In genomic region chr11:54817449-54817848, GRCm38 (mm10) we compare ENCODE assay signal across 29 mouse cellular contexts. TPM values are rescaled to one million over a fixed set of nuclear protein-coding genes. Genes with fewer than 3 reads are reported as not detected.
A peak's percentile ranks its signal among the peaks of the same experiment; 100 is the strongest.
DNase-seq lines count a peak whose midpoint lies in the region; ATAC-seq and TF ChIP-seq lines count a peak whose summit lies in the region.
"Had no signal": no experiment of that assay in that cellular context is flagged by ENCODE, and none has a peak within 500 bp of the region (broad histone marks: within the 10 kb centered on the region; RNA-seq: fewer than 3 reads in every experiment).

No protein-coding gene starts in this region.

- ATAC-seq in forebrain, embryonic 14.5 days: no peak
- no peak for ATAC-seq in forebrain, embryonic 13.5 days
- ATAC-seq in lung, embryonic 14.5 days (ENCODE audit: insufficient read depth): no peak
- ATAC-seq in neural tube, embryonic 13.5 days (ENCODE audit: low read depth): no peak
- ATAC-seq: activated CD4-positive, CD25-positive, alpha-beta regulatory T cell, adult 4 months; forebrain, embryonic 16.5 days; intestine, postnatal 0 days; lung, postnatal 0 days had no signal

- H3K4me2 ChIP-seq in forebrain, embryonic 14.5 days (ENCODE audit: low read length): no peak overlapping the region
- no peak overlapping the region for H3K4me2 ChIP-seq in forebrain, embryonic 13.5 days
- H3K4me2 ChIP-seq in lung, embryonic 14.5 days: no peak overlapping the region
- no peak overlapping the region for H3K4me2 ChIP-seq in neural tube, embryonic 13.5 days
- H3K4me2 ChIP-seq: embryonic facial prominence, embryonic 15.5 days; heart, embryonic 12.5 days; limb, embryonic 12.5 days; liver, embryonic 11.5 days had no signal

- TF ChIP-seq CTCF in lung, embryonic 14.5 days (IDR thresholded peaks at IDR 0.05; ENCODE audit: low read depth): no peak
- no peak for TF ChIP-seq CTCF in olfactory bulb, adult 2 months (IDR thresholded peaks at IDR 0.05; ENCODE audit: insufficient read depth, low read depth, low read length)

- no peak overlapping the region for H3K27ac ChIP-seq in forebrain, embryonic 14.5 days (ENCODE audit: low read depth, low read length)
- H3K27ac ChIP-seq in forebrain, embryonic 13.5 days: no peak overlapping the region
- no peak overlapping the region for H3K27ac ChIP-seq in lung, embryonic 14.5 days (ENCODE audit: low read depth)
- peak overlapping the region; percentile 35; the same call in 1 of the 2 replicates for H3K27ac ChIP-seq in neural tube, embryonic 13.5 days (replicated peaks)
- peak overlapping the region; percentile 22; the same call in 1 of the 2 replicates for H3K27ac ChIP-seq in olfactory bulb, adult 2 months (ENCODE audit: insufficient read depth, low read depth, low read length)
- no peak overlapping the region for H3K27ac ChIP-seq in heart, embryonic 10.5 days
- H3K27ac ChIP-seq: embryonic facial prominence, embryonic 15.5 days; gastrocnemius, adult 2 months; limb, embryonic 12.5 days had no signal

- peaks cover 8% of the 10 kb centered on the region; the same call in 1 of the 2 replicates for H3K4me1 ChIP-seq in forebrain, embryonic 14.5 days (ENCODE audit: control insufficient read depth, insufficient read depth, low read length)
- H3K4me1 ChIP-seq in forebrain, embryonic 13.5 days: peaks cover 32% of the 10 kb centered on the region
- no peaks in the 10 kb centered on the region for H3K4me1 ChIP-seq in lung, embryonic 14.5 days (ENCODE audit: insufficient read depth)
- peaks cover 39% of the 10 kb centered on the region for H3K4me1 ChIP-seq in neural tube, embryonic 13.5 days (replicated peaks)
- H3K4me1 ChIP-seq in olfactory bulb, adult 2 months (ENCODE audit: control insufficient read depth, insufficient read depth, low read length): peaks cover 23% of the 10 kb centered on the region
- peaks cover 3% of the 10 kb centered on the region for H3K4me1 ChIP-seq in heart, embryonic 10.5 days
- H3K4me1 ChIP-seq: limb, embryonic 12.5 days had no signal

- no peaks in the 10 kb centered on the region for H3K27me3 ChIP-seq in forebrain, embryonic 14.5 days (replicated peaks; ENCODE audit: control insufficient read depth, insufficient read depth, low read length)
- H3K27me3 ChIP-seq in forebrain, embryonic 13.5 days: no peaks in the 10 kb centered on the region
- H3K27me3 ChIP-seq in lung, embryonic 14.5 days (ENCODE audit: insufficient read depth, low read length): no peaks in the 10 kb centered on the region
- H3K27me3 ChIP-seq in neural tube, embryonic 13.5 days: no peaks in the 10 kb centered on the region
- H3K27me3 ChIP-seq in heart, embryonic 10.5 days (ENCODE audit: insufficient read depth, poor library complexity, severe bottlenecking): no peaks in the 10 kb centered on the region
- H3K27me3 ChIP-seq: embryonic facial prominence, embryonic 15.5 days; heart, embryonic 12.5 days; limb, embryonic 12.5 days had no signal

- no peaks in the 10 kb centered on the region for H3K36me3 ChIP-seq in forebrain, embryonic 14.5 days (ENCODE audit: control insufficient read depth, insufficient read depth, low read length)
- no peaks in the 10 kb centered on the region for H3K36me3 ChIP-seq in forebrain, embryonic 13.5 days (ENCODE audit: poor library complexity, severe bottlenecking)
- no peaks in the 10 kb centered on the region for H3K36me3 ChIP-seq in lung, embryonic 14.5 days (ENCODE audit: insufficient read depth)
- no peaks in the 10 kb centered on the region for H3K36me3 ChIP-seq in neural tube, embryonic 13.5 days
- no peaks in the 10 kb centered on the region for H3K36me3 ChIP-seq in heart, embryonic 10.5 days
- H3K36me3 ChIP-seq: embryonic facial prominence, embryonic 15.5 days; heart, embryonic 12.5 days; limb, embryonic 12.5 days had no signal

- H3K9ac ChIP-seq in forebrain, embryonic 14.5 days (ENCODE audit: low read length): no peak overlapping the region
- H3K9ac ChIP-seq in forebrain, embryonic 13.5 days: no peak overlapping the region
- H3K9ac ChIP-seq in lung, embryonic 14.5 days: no peak overlapping the region
- H3K9ac ChIP-seq in neural tube, embryonic 13.5 days: no peak overlapping the region
- H3K9ac ChIP-seq: embryonic facial prominence, embryonic 15.5 days; heart, embryonic 12.5 days; limb, embryonic 12.5 days had no signal

- no peaks in the 10 kb centered on the region for H3K9me3 ChIP-seq in forebrain, embryonic 14.5 days (replicated peaks; ENCODE audit: control insufficient read depth, low read length)
- H3K9me3 ChIP-seq in forebrain, embryonic 13.5 days (replicated peaks): no peaks in the 10 kb centered on the region
- H3K9me3 ChIP-seq in lung, embryonic 14.5 days (ENCODE audit: low read depth, low read length): no peaks in the 10 kb centered on the region
- H3K9me3 ChIP-seq in neural tube, embryonic 13.5 days: no peaks in the 10 kb centered on the region
- H3K9me3 ChIP-seq in heart, embryonic 10.5 days: no peaks in the 10 kb centered on the region
- H3K9me3 ChIP-seq: embryonic facial prominence, embryonic 15.5 days; heart, embryonic 12.5 days; limb, embryonic 12.5 days had no signal

- WGBS in forebrain, embryonic 14.5 days: 52% methylated on average over 4 of the region's 4 CpGs
- 52% methylated on average over 4 of the region's 4 CpGs for WGBS in forebrain, embryonic 13.5 days
- WGBS in lung, embryonic 14.5 days: 44% methylated on average over 4 of the region's 4 CpGs
- WGBS in neural tube, embryonic 13.5 days: 41% methylated on average over 4 of the region's 4 CpGs
- 49% methylated on average over 4 of the region's 4 CpGs for WGBS in olfactory bulb, adult 2 months
- WGBS in heart, embryonic 10.5 days: 79% methylated on average over 4 of the region's 4 CpGs

- DNase-seq in forebrain, embryonic 14.5 days (ENCODE audit: low spot score): peak; percentile 36
- DNase-seq in lung, embryonic 14.5 days: peak; percentile 10
- DNase-seq in lung, adult 18-20 months: no peak
- DNase-seq in neural tube, embryonic 10.5 days (ENCODE audit: extremely low spot score, low spot score): no peak
- DNase-seq in heart, embryonic 10.5 days (ENCODE audit: low spot score): no peak
- DNase-seq: adrenal gland, adult 8-10 months; B cell, adult 2 months; cerebellum, adult 11 months; cerebellum, adult 9-11 months; gastrocnemius, adult 2 months; gastrocnemius, postnatal 36 days; heart, adult 18-20 months; heart, postnatal 4 days; kidney, postnatal 14 days; layer of hippocampus, adult 9-11 months; right cerebral cortex, adult 18-20 months; spleen, adult 18-20 months; thymus, postnatal 14 days had no signal

- H3K4me3 ChIP-seq in forebrain, embryonic 14.5 days (ENCODE audit: low read depth, low read length): no peak overlapping the region
- H3K4me3 ChIP-seq in forebrain, embryonic 13.5 days: no peak overlapping the region
- no peak overlapping the region for H3K4me3 ChIP-seq in lung, embryonic 14.5 days (ENCODE audit: low read depth, low read length)
- H3K4me3 ChIP-seq in neural tube, embryonic 13.5 days: no peak overlapping the region
- no peak overlapping the region for H3K4me3 ChIP-seq in olfactory bulb, adult 2 months (ENCODE audit: insufficient read depth, low read depth, low read length)
- H3K4me3 ChIP-seq in heart, embryonic 10.5 days: no peak overlapping the region
- H3K4me3 ChIP-seq: embryonic facial prominence, embryonic 15.5 days; gastrocnemius, adult 2 months; heart, embryonic 12.5 days; limb, embryonic 12.5 days had no signal

- no peak for TF ChIP-seq POLR2A in olfactory bulb, adult 2 months (IDR thresholded peaks at IDR 0.05; ENCODE audit: insufficient read depth, low read depth, low read length)

RNA-seq across cellular contexts. Expression of gene Cdc42se2, which starts 30.0 kb away (rescaled TPM):
- polyA plus RNA-seq in forebrain, embryonic 14.5 days (2014; fragmentation: Nextera tagmentation; extraction: Ambion mirVana): 221 and 226 TPM in 2 replicates
- 204 and 230 TPM in 2 replicates for polyA plus RNA-seq in forebrain, embryonic 13.5 days (2015; fragmentation: Nextera tagmentation; extraction: Ambion mirVana)
- 88.0 and 90.0 TPM in 2 replicates for polyA plus RNA-seq in lung, embryonic 14.5 days (2014; fragmentation: Nextera tagmentation; extraction: Ambion mirVana)
- polyA plus RNA-seq in neural tube, embryonic 13.5 days (2015; fragmentation: Nextera tagmentation; extraction: Ambion mirVana): 134 and 144 TPM in 2 replicates
- polyA plus RNA-seq in olfactory bulb, adult 2 months (2012; ENCODE audit: insufficient read depth, insufficient read length, low replicate concordance, missing spikeins): 199 and 303 TPM in 2 replicates
- polyA plus RNA-seq in heart, embryonic 10.5 days (2016; fragmentation: Nextera tagmentation; extraction: Ambion mirVana): 77.6 and 84.8 TPM in 2 replicates

RNA-seq across cellular contexts. Expression of gene Lyrm7, which starts 43.3 kb away (rescaled TPM):
- polyA plus RNA-seq in forebrain, embryonic 14.5 days (2014; fragmentation: Nextera tagmentation; extraction: Ambion mirVana): 11.4 and 13.2 TPM in 2 replicates
- polyA plus RNA-seq in forebrain, embryonic 13.5 days (2015; fragmentation: Nextera tagmentation; extraction: Ambion mirVana): 11.6 and 12.5 TPM in 2 replicates
- polyA plus RNA-seq in lung, embryonic 14.5 days (2014; fragmentation: Nextera tagmentation; extraction: Ambion mirVana): 7.9 and 8.0 TPM in 2 replicates
- 10.9 and 13.3 TPM in 2 replicates for polyA plus RNA-seq in neural tube, embryonic 13.5 days (2015; fragmentation: Nextera tagmentation; extraction: Ambion mirVana)
- not detected in 2 replicates for polyA plus RNA-seq in olfactory bulb, adult 2 months (2012; ENCODE audit: insufficient read depth, insufficient read length, low replicate concordance, missing spikeins)
- polyA plus RNA-seq in heart, embryonic 10.5 days (2016; fragmentation: Nextera tagmentation; extraction: Ambion mirVana): 11.8 and 17.9 TPM in 2 replicates

RNA-seq across cellular contexts. Expression of gene Hint1, which starts 48.7 kb away (rescaled TPM):
- 757 and 875 TPM in 2 replicates for polyA plus RNA-seq in forebrain, embryonic 14.5 days (2014; fragmentation: Nextera tagmentation; extraction: Ambion mirVana)
- polyA plus RNA-seq in forebrain, embryonic 13.5 days (2015; fragmentation: Nextera tagmentation; extraction: Ambion mirVana): 829 and 971 TPM in 2 replicates
- 690 and 743 TPM in 2 replicates for polyA plus RNA-seq in lung, embryonic 14.5 days (2014; fragmentation: Nextera tagmentation; extraction: Ambion mirVana)
- polyA plus RNA-seq in neural tube, embryonic 13.5 days (2015; fragmentation: Nextera tagmentation; extraction: Ambion mirVana): 715 and 824 TPM in 2 replicates
- not detected in 2 replicates for polyA plus RNA-seq in olfactory bulb, adult 2 months (2012; ENCODE audit: insufficient read depth, insufficient read length, low replicate concordance, missing spikeins)
- polyA plus RNA-seq in heart, embryonic 10.5 days (2016; fragmentation: Nextera tagmentation; extraction: Ambion mirVana): 602 and 622 TPM in 2 replicates

Comparison
In these comparisons a context has a peak if more than half of its experiments do, and no peak if none do; other contexts are left out.
1. DNase-seq: peak in forebrain, embryonic 14.5 days (single experiment) and lung, embryonic 14.5 days (single experiment); none in lung, adult 18-20 months (0 of 2), neural tube, embryonic 10.5 days (single experiment) and heart, embryonic 10.5 days (single experiment).
2. H3K27ac ChIP-seq: peak in neural tube, embryonic 13.5 days (single experiment) and olfactory bulb, adult 2 months (single experiment); none in forebrain, embryonic 14.5 days (single experiment), forebrain, embryonic 13.5 days (single experiment), lung, embryonic 14.5 days (single experiment) and heart, embryonic 10.5 days (single experiment).
3. RNA of gene Hint1, which starts 48.7 kb away (polyA plus RNA-seq): 829 to 971 TPM in forebrain, embryonic 13.5 days, 757 to 875 TPM in forebrain, embryonic 14.5 days, 715 to 824 TPM in neural tube, embryonic 13.5 days, 690 to 743 TPM in lung, embryonic 14.5 days and 602 to 622 TPM in heart, embryonic 10.5 days; not detected in olfactory bulb, adult 2 months; every median in the first group is over 100 times any median in the second.